Mouse (Mus musculus): ENCODE data around the gene Vgll4. TPM values are rescaled to one million over a fixed set of nuclear protein-coding genes. Genes with fewer than 3 reads are reported as not detected.

Gene Vgll4
- polyA plus RNA-seq, 1 experiment from 2014 or later, result 52.7 TPM

DNA sequence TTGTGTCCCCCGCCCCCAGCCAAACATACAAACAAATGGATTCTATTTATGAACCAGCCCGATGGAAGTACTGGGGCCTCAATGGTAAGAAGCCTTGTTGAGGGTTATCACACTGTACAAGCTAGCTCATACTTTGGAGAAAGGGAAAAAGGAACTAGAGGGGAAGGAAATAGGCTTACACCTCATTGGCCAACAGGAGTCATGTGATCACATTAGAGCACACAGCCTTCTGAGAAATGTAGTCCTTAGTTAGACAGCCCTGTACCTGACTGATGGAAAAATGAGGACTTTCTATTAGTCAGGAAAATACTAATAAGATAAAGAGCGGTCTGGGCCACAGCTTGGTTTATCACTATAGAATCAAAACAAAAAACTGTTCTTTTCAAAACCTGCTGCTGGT is 138.0 kb downstream of the Vgll4 start:
- Histone ChIP-seq H3K27me3 (ENCODE audit: control insufficient read depth, insufficient read depth, low read length) (no peaks in the 10 kb centered on the region), H3K4me1 (ENCODE audit: control insufficient read depth in 2 of 2, insufficient read depth in 2 of 2, low read length in 2 of 2) (peaks cover 19 to 29% of the 10 kb centered on the region in 2 experiments), H3K36me3 (ENCODE audit: control insufficient read depth, insufficient read depth, low read length) (no peaks in the 10 kb centered on the region), H3K4me2 (ENCODE audit: low read length) (no peak overlapping the region), H3K9ac (ENCODE audit: low read length) (no peak overlapping the region), H3K27ac (replicated peaks in 1 of 2; ENCODE audit: control insufficient read depth in 1 of 2, insufficient read depth in 1 of 2, low read depth in 2 of 2, low read length in 2 of 2) (0 out of 4 replicates have a peak overlapping the region, but pooled peaks of 1 of the 2 experiments have one; percentile 31), H3K4me3 (ENCODE audit: control insufficient read depth in 1 of 2, insufficient read depth in 1 of 2, low read depth in 1 of 2, low read length in 2 of 2) (no peak overlapping the region), H3K9me3 (ENCODE audit: control insufficient read depth, low read length) (no peaks in the 10 kb centered on the region)
- no peak for ATAC-seq (ENCODE audit: insufficient number of reproducible peaks, insufficient read depth, low FRiP score, low read depth)
- 82% methylated on average over 3 of the region's 3 CpGs for WGBS

DNA sequence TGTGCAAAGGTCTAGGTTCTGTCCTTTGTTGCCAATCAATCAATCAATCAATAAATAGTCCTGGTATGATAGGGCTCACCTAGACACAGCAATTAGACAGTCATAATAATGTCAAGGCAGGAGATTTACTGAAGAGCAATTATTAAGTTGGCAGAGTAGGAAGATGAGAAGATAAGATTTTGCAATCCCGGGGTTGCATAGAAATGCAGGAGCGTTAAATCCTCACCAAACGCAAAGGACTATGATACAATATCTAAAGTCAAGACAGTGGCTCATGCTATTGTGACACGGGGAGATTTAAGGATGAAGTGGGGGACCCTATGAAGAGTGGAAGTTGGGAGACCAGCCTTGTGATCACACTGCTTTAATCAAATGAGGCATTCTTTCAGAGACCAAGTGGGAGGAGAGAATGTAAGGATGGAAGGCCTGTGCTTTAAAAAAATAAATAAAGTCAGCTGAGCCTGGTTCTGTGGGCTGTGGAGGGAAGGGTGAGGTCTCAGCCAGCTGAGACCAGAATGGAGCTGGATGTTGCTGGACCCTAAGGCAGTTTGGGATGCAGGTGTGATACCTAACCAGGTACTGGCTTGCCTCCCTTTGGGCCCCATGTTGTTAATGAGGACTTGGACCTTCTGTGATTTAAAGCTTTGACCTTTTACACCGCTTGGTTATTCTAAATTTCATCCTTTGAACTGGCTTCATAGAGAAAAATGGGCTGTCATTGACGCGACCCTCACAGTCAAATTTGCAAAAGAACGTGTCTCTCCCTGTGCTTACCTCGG is 139.9 kb downstream of the Vgll4 start:
- no peak overlapping the region for H3K4me3 ChIP-seq (ENCODE audit: control insufficient read depth in 1 of 2, insufficient read depth in 1 of 2, low read depth in 1 of 2, low read length in 2 of 2)
- H3K27ac ChIP-seq (replicated peaks in 1 of 2; ENCODE audit: control insufficient read depth in 1 of 2, insufficient read depth in 1 of 2, low read depth in 2 of 2, low read length in 2 of 2), result no peak overlapping the region
- no peak for ATAC-seq (ENCODE audit: insufficient number of reproducible peaks, insufficient read depth, low FRiP score, low read depth)
- H3K4me2 ChIP-seq (ENCODE audit: low read length), result no peak overlapping the region
- 87% methylated on average over 9 of the region's 9 CpGs for WGBS
- no peaks in the 10 kb centered on the region for H3K9me3 ChIP-seq (ENCODE audit: control insufficient read depth, low read length)
- no peaks in the 10 kb centered on the region for H3K36me3 ChIP-seq (ENCODE audit: control insufficient read depth, insufficient read depth, low read length)
- no peaks in the 10 kb centered on the region for H3K27me3 ChIP-seq (ENCODE audit: control insufficient read depth, insufficient read depth, low read length)
- peaks cover 16 to 27% of the 10 kb centered on the region in 2 experiments for H3K4me1 ChIP-seq (ENCODE audit: control insufficient read depth in 2 of 2, insufficient read depth in 2 of 2, low read length in 2 of 2)
- no peak overlapping the region for H3K9ac ChIP-seq (ENCODE audit: low read length)

DNA sequence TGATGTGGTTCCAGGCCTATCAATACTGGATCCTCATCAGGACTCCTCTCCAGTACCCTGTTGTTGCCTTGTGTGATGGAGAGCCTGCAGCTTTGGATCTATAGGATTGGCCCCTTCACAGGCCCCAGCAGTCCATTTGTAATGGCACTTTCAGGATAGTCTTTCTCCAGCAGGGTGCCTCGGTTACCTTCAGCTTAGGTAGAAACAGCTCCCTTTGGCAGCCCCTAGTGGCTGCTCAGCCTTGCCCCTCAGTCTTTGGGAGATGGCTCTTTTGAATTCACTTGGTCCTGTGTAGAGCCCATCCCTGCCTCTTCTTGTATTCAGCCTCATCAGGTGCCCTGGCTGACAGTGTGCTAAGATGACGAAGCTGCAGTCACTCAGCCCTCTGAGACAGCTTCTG is 142.9 kb downstream of the Vgll4 start:
- Histone ChIP-seq H3K27ac (replicated peaks in 1 of 2; ENCODE audit: control insufficient read depth in 1 of 2, insufficient read depth in 1 of 2, low read depth in 2 of 2, low read length in 2 of 2) (no peak overlapping the region), H3K4me2 (ENCODE audit: low read length) (no peak overlapping the region), H3K9ac (ENCODE audit: low read length) (no peak overlapping the region), H3K4me1 (ENCODE audit: control insufficient read depth in 2 of 2, insufficient read depth in 2 of 2, low read length in 2 of 2) (peaks cover 7 to 10% of the 10 kb centered on the region in 2 experiments), H3K27me3 (ENCODE audit: control insufficient read depth, insufficient read depth, low read length) (no peaks in the 10 kb centered on the region), H3K36me3 (ENCODE audit: control insufficient read depth, insufficient read depth, low read length) (no peaks in the 10 kb centered on the region), H3K4me3 (ENCODE audit: control insufficient read depth in 1 of 2, insufficient read depth in 1 of 2, low read depth in 1 of 2, low read length in 2 of 2) (no peak overlapping the region), H3K9me3 (ENCODE audit: control insufficient read depth, low read length) (peaks cover 5% of the 10 kb centered on the region)
- ATAC-seq (ENCODE audit: insufficient number of reproducible peaks, insufficient read depth, low FRiP score, low read depth), result no peak
- 69% methylated on average over 2 of the region's 2 CpGs for WGBS

DNA sequence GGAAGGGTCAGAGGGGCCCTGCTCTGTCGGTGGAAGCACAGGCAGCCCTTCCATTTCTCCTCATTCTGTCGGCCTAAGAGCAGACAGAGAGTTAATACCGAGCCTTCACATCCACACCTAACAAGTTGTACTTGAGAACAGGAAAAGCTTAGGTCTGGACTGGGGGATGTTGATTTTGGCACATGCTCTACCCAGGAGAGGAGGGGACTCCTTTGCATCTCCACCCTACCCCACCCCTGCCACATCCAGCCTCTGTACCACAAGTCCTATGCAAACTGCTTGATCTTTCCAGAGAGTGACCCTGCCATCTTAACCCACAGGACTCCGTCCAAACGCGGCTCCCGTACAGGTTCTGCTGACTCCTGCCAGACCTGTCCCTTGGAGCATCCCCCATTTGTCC is 148.1 kb downstream of the Vgll4 start:
- H3K4me1 ChIP-seq (ENCODE audit: control insufficient read depth in 2 of 2, insufficient read depth in 2 of 2, low read length in 2 of 2), result peaks cover 33 to 43% of the 10 kb centered on the region in 2 experiments
- H3K4me2 ChIP-seq (ENCODE audit: low read length), result no peak overlapping the region
- peaks cover 5% of the 10 kb centered on the region for H3K9me3 ChIP-seq (ENCODE audit: control insufficient read depth, low read length)
- H3K27ac ChIP-seq (replicated peaks in 1 of 2; ENCODE audit: control insufficient read depth in 1 of 2, insufficient read depth in 1 of 2, low read depth in 2 of 2, low read length in 2 of 2), result peak overlapping the region; percentile 54 to 72
- 62% methylated on average over 7 of the region's 7 CpGs for WGBS
- ATAC-seq (ENCODE audit: insufficient number of reproducible peaks, insufficient read depth, low FRiP score, low read depth), result peak; percentile 35; the same call in 1 of the 2 replicates
- no peak overlapping the region for H3K4me3 ChIP-seq (ENCODE audit: control insufficient read depth in 1 of 2, insufficient read depth in 1 of 2, low read depth in 1 of 2, low read length in 2 of 2)
- H3K9ac ChIP-seq (ENCODE audit: low read length), result no peak overlapping the region
- H3K36me3 ChIP-seq (ENCODE audit: control insufficient read depth, insufficient read depth, low read length), result no peaks in the 10 kb centered on the region
- H3K27me3 ChIP-seq (ENCODE audit: control insufficient read depth, insufficient read depth, low read length), result no peaks in the 10 kb centered on the region

DNA sequence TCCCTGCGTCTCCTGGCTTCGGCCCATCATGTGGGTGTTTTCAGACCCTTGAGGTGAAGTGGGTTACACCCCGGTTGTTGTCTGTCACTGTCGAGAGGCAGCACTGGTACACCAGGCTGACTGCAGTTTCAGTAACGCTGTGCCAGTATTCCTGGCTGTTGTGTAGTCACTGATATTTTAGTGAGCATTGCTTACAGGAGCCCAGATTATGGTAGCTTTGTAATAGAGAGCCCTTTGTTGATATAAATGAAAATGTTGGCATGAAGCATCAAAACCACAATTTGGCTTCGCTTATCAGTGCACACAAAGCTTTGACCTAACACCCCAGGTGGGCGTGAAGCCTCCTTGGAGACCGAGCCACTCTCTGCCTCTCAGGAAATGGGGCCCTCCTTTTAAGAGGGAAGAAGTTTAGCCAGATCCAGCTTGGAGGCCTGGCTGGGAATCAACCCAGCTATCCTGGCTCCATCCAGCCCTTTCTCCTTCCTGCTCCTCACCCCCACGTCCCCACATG is 149.8 kb downstream of the Vgll4 start:
- no peak overlapping the region for H3K4me2 ChIP-seq (ENCODE audit: low read length)
- no peak for ATAC-seq (ENCODE audit: insufficient number of reproducible peaks, insufficient read depth, low FRiP score, low read depth)
- no peak overlapping the region for H3K4me3 ChIP-seq (ENCODE audit: control insufficient read depth in 1 of 2, insufficient read depth in 1 of 2, low read depth in 1 of 2, low read length in 2 of 2)
- H3K36me3 ChIP-seq (ENCODE audit: control insufficient read depth, insufficient read depth, low read length), result no peaks in the 10 kb centered on the region
- 44% methylated on average over 9 of the region's 9 CpGs for WGBS
- peaks cover 5% of the 10 kb centered on the region for H3K9me3 ChIP-seq (ENCODE audit: control insufficient read depth, low read length)
- H3K27ac ChIP-seq (replicated peaks in 1 of 2; ENCODE audit: control insufficient read depth in 1 of 2, insufficient read depth in 1 of 2, low read depth in 2 of 2, low read length in 2 of 2), result peak overlapping the region; percentile 67 to 72
- H3K9ac ChIP-seq (ENCODE audit: low read length), result no peak overlapping the region
- peaks cover 34 to 43% of the 10 kb centered on the region in 2 experiments for H3K4me1 ChIP-seq (ENCODE audit: control insufficient read depth in 2 of 2, insufficient read depth in 2 of 2, low read length in 2 of 2)
- H3K27me3 ChIP-seq (ENCODE audit: control insufficient read depth, insufficient read depth, low read length), result no peaks in the 10 kb centered on the region

DNA sequence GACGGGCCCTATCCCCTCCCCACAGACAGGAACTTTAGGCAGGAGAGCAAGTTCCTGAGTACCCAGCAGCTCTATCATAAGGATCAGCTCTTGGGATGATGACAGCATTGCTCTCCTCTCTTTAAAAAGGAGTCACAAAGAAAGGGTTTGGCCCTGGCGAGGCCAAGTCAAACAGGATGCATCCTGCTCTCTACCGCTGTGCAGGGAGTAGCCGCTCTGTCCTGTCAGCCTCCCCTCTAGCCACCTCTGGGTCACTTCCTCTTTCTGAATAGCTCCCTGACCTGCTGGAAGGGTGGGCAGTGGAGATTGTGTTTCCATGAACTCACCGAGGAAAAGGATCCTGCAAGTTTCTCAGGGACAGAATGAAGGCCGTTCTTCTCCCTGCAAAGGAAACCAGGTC is 151.3 kb downstream of the Vgll4 start:
- Histone ChIP-seq H3K36me3 (ENCODE audit: control insufficient read depth, insufficient read depth, low read length) (no peaks in the 10 kb centered on the region), H3K9ac (ENCODE audit: low read length) (no peak overlapping the region), H3K9me3 (ENCODE audit: control insufficient read depth, low read length) (peaks cover 5% of the 10 kb centered on the region), H3K27ac (replicated peaks in 1 of 2; ENCODE audit: control insufficient read depth in 1 of 2, insufficient read depth in 1 of 2, low read depth in 2 of 2, low read length in 2 of 2) (peak overlapping the region; percentile 82 to 83), H3K4me2 (ENCODE audit: low read length) (peak overlapping the region; percentile 1; the same call in 1 of the 2 replicates), H3K27me3 (ENCODE audit: control insufficient read depth, insufficient read depth, low read length) (no peaks in the 10 kb centered on the region), H3K4me1 (ENCODE audit: control insufficient read depth in 2 of 2, insufficient read depth in 2 of 2, low read length in 2 of 2) (peaks cover 36 to 49% of the 10 kb centered on the region in 2 experiments), H3K4me3 (ENCODE audit: control insufficient read depth in 1 of 2, insufficient read depth in 1 of 2, low read depth in 1 of 2, low read length in 2 of 2) (no peak overlapping the region)
- WGBS, result 48% methylated on average over 6 of the region's 6 CpGs
- peak; percentile 81 for ATAC-seq (ENCODE audit: insufficient number of reproducible peaks, insufficient read depth, low FRiP score, low read depth)

DNA sequence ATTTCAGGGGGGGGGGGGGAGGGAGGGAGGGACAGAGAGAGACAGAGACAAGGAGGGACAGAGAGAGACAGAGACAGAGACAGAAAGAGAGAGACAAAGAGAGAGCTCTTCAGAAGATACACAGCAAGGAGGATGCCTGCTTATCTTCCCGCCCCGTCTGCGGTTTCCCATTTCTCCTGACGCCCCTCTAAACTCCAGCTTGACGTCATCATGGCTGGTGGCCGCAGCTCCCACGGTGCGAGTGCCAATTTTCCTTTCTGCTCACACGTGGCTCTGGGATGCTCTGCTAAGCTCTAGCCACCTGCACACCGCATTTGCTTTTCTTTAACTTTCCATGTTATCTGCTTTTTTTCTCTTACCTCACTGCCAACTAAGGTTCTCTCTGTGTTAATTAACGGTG is 151.8 kb downstream of the Vgll4 start:
- Histone ChIP-seq H3K36me3 (ENCODE audit: control insufficient read depth, insufficient read depth, low read length) (no peaks in the 10 kb centered on the region), H3K4me1 (ENCODE audit: control insufficient read depth in 2 of 2, insufficient read depth in 2 of 2, low read length in 2 of 2) (peaks cover 34 to 49% of the 10 kb centered on the region in 2 experiments), H3K4me2 (ENCODE audit: low read length) (peak overlapping the region; percentile 1; the same call in 1 of the 2 replicates), H3K4me3 (ENCODE audit: control insufficient read depth in 1 of 2, insufficient read depth in 1 of 2, low read depth in 1 of 2, low read length in 2 of 2) (no peak overlapping the region), H3K27me3 (ENCODE audit: control insufficient read depth, insufficient read depth, low read length) (no peaks in the 10 kb centered on the region), H3K9me3 (ENCODE audit: control insufficient read depth, low read length) (peaks cover 4% of the 10 kb centered on the region), H3K27ac (replicated peaks in 1 of 2; ENCODE audit: control insufficient read depth in 1 of 2, insufficient read depth in 1 of 2, low read depth in 2 of 2, low read length in 2 of 2) (peak overlapping the region; percentile 77 to 83), H3K9ac (ENCODE audit: low read length) (0 out of 2 replicates have a peak overlapping the region, but pooled peaks have one; percentile 3)
- no peak for ATAC-seq (ENCODE audit: insufficient number of reproducible peaks, insufficient read depth, low FRiP score, low read depth)
- 26% methylated on average over 11 of the region's 11 CpGs for WGBS

Measured in heart, embryonic 14.5 days (tissue).